Mouse (Mus musculus): Measurements from ENCODE around the gene Srsy. TPM values are rescaled to one million over a fixed set of nuclear protein-coding genes. Genes with fewer than 3 reads are reported as not detected.

Srsy gene
- not detected in 2 replicates for polyA plus RNA-seq (2012; ENCODE audit: low replicate concordance)

GRCm38 (mm10) chrY:17937230-17937629 lies at the start of gene Srsy:
TSS of gene Srsy (minus strand) at chrY:17937330.

Other genes with a start within 250 kb of the Srsy start
- not detected in 2 replicates for gene Gm21904, start 91.1 kb downstream of the Srsy start, polyA plus RNA-seq (2012; ENCODE audit: low replicate concordance)
- gene Gm20772, start 62.6 kb downstream of the Srsy start, polyA plus RNA-seq (2012; ENCODE audit: low replicate concordance) = not detected in 2 replicates
- not detected in 2 replicates for gene Gm20831, start 62.6 kb downstream of the Srsy start, polyA plus RNA-seq (2012; ENCODE audit: low replicate concordance)
- not detected in 2 replicates for gene Gm21764, start 124.5 kb upstream of the Srsy start, polyA plus RNA-seq (2012; ENCODE audit: low replicate concordance)
- not detected in 2 replicates for gene Ssty1, start 151.8 kb upstream of the Srsy start, polyA plus RNA-seq (2012; ENCODE audit: low replicate concordance)